Mouse (Mus musculus) fat pad, adult 2 months (tissue): Measurements from ENCODE around the gene Zcchc24.

Source experiments
- DNase-seq: peaks from one replicate; pipeline ENCODE4 v3.0.0-alpha.2; 2011; ENCODE audit warnings: low read depth, low spot score; ENCODE audit errors: extremely low read depth

Zcchc24 gene

DNA sequence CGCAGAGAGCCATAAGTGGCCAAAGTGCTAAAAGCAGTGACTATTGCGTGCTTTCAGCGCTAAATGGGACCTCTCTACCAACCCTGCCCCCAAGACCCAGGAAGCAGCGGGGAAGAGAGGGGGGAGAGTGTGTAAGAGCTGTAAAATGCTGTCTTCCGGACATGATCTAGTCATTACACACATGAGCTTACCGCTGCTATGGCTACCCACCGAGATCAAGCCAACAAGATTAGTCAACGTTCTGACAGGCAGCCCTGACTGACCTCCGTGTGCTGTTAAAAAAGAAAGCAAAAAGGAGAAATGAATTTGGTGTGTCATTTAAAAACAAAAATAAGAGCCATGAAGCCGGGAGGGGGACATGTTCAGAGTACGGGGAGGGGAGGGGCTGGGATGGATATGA lies 11.8 kb upstream of the Zcchc24 start:
- no peak for DNase-seq

GRCm38 (mm10) chr14:25776294-25776693 lies 7.5 kb upstream of the Zcchc24 start:
- no peak for DNase-seq

GRCm38 (mm10) chr14:25774100-25774499 lies 5.3 kb upstream of the Zcchc24 start:
- no peak for DNase-seq

- no peak for DNase-seq
Observed at GRCm38 (mm10) chr14:25773039-25773438, 4.2 kb upstream of the Zcchc24 start.

DNA sequence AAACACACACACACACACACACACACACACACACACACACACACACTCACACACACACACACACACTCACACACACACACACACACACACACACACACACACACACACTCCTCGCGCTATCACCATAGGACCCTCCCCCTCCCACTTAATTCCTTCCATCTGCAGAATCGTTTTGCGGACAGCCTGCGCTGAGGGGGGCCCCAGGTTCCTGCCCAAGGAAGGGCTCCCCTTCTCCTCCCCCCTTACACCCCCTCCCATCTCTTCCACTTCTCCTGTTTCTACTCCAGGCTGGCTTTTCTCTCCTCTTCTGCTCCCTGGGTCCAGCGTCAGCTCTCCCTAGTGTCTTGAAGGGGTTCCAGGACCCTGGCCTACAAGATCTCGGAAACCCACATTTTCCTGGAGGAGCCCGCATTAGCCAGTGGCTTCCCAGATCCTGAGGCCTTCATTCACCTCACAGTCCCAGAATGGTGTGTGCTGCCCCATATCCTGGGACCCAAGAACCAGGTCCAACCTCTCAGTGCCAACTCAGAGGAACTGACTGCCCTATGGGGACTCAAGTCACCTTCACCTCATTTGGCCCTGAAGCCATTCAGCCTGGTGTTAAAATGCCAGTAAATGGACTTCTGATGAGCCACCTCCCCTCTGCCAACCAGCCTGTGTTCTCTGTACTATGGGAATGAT lies 927 bp upstream of the Zcchc24 start:
- DNase-seq, result no peak

- DNase-seq, result no peak
Observed at GRCm38 (mm10) chr14:25768261-25768893, 462 bp downstream of the Zcchc24 start.

GRCm38 (mm10) chr14:25767725-25768203 lies 1.1 kb downstream of the Zcchc24 start:
- no peak for DNase-seq

- DNase-seq, result no peak
Observed at GRCm38 (mm10) chr14:25766441-25766840, 2.4 kb downstream of the Zcchc24 start.

GRCm38 (mm10) chr14:25765921-25766320 lies 2.9 kb downstream of the Zcchc24 start:
- no peak for DNase-seq

GRCm38 (mm10) chr14:25765146-25765545 lies 3.7 kb downstream of the Zcchc24 start:
- no peak for DNase-seq

GRCm38 (mm10) chr14:25761184-25761583 lies 7.7 kb downstream of the Zcchc24 start:
- DNase-seq, result no peak

- DNase-seq, result no peak
Observed at GRCm38 (mm10) chr14:25759981-25760537, 8.8 kb downstream of the Zcchc24 start.

GRCm38 (mm10) chr14:25759551-25759950 lies 9.3 kb downstream of the Zcchc24 start:
- DNase-seq, result no peak

- DNase-seq, result no peak
Observed at GRCm38 (mm10) chr14:25757917-25758316, 10.9 kb downstream of the Zcchc24 start.

DNA sequence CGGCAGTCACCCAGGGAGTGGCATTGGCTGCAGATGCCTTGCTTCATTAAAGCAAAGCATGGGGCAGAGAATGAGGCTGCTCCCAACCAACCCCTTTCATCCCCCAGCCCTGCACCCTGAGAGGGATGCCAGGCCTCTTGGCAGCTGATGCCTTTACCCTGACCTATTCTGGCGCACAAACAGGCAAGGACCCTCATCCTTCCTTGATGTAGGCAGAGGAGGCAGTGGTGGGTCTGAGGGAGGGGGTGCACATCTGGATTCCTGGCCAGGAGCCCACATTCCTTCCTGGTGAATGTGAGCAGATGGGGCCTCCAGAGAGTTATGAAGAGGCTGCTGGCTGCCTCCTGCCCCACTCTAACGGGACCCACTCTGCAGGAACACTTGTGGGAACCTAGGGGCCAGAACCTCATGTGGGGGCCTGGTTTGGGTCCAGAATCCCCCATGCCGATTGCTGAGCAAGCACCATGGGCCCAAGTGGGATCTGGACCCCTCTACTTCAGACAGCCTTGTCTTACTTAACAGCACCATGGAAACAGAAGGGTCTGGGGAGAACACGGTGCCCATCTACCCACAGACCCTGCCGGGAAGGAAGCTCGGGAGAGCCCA lies 12.4 kb downstream of the Zcchc24 start:
- DNase-seq, result no peak

- DNase-seq, result no peak
Observed at GRCm38 (mm10) chr14:25755541-25755940, 13.3 kb downstream of the Zcchc24 start.

GRCm38 (mm10) chr14:25754531-25755484 lies 14.0 kb downstream of the Zcchc24 start:
- no peak for DNase-seq

DNA sequence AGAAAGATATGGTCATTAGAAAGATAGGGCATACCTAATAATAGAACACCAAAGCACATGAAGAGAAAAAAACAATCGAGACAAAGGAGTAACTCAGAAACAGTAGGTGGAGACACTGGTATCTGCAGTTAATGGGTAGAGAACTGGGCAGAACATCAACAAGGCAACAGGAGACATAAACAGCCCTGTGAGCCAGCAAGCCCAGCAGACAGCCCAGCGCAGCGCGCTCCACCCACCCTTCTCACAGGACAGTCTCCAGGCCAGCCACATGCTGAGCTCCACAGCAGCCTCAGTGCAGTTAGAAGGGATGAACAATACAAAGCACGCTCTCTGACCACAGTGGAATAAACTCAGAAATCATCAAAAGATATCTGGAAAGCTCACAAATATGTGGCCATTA lies 15.8 kb downstream of the Zcchc24 start:
- DNase-seq, result no peak

- no peak for DNase-seq
Observed at GRCm38 (mm10) chr14:25751067-25751466, 17.8 kb downstream of the Zcchc24 start.

GRCm38 (mm10) chr14:25750448-25751015 lies 18.3 kb downstream of the Zcchc24 start:
- no peak for DNase-seq
